Mouse (Mus musculus) erythroid progenitor cell, adult 5-6 weeks (primary cell): ENCODE data around the gene Rhag. TPM values are rescaled to one million over a fixed set of nuclear protein-coding genes. Genes with fewer than 3 reads are reported as not detected.

Experiments
- ATAC-seq: replicated peaks from 2 replicates; pipeline ENCODE4 v1.8.0; 2016; ENCODE audit warnings: moderate number of reproducible peaks, mild to moderate bottlenecking, moderate TSS enrichment, inconsistent platforms; ENCODE audit not compliant: poor library complexity, low FRiP score, severe bottlenecking
- total RNA-seq, 2 experiments: library from RNA; stranded (forward) in 1 of 2; stranded (reverse) in 1 of 2; fragments of 150-400 nt in 1 of 2; fragments of 186-747, 209-891 nt in 1 of 2; gene quantifications; 2 replicates each; pipeline versions ENCODE4 v1.2.3 to v1.2.4; 2015 to 2017; ENCODE audit warnings: low replicate concordance in 2 of 2

The Rhag gene
- total RNA-seq (2015; ENCODE audit: low replicate concordance) (908 and 1,028 TPM in 2 replicates), total RNA-seq (2017; ENCODE audit: low replicate concordance) (496 and 547 TPM in 2 replicates)

GRCm38 (mm10) chr17:40810934-40811333, at the start of gene Rhag:
Gene Rhag (plus strand): TSS chr17:40811126.
- ATAC-seq = peak; percentile 80

- ATAC-seq = no peak
Measured at GRCm38 (mm10) chr17:40763662-40764061, 47.3 kb upstream of the Rhag start.

GRCm38 (mm10) chr17:40767120-40767519, 43.8 kb upstream of the Rhag start:
- no peak for ATAC-seq

GRCm38 (mm10) chr17:40789877-40790276, 21.0 kb upstream of the Rhag start:
- no peak for ATAC-seq

- peak; percentile 100 for ATAC-seq
Measured at GRCm38 (mm10) chr17:40793921-40794854, 16.7 kb upstream of the Rhag start.

- no peak for ATAC-seq
Measured at GRCm38 (mm10) chr17:40802707-40803340, 8.1 kb upstream of the Rhag start.

- peak; percentile 87 for ATAC-seq
Measured at GRCm38 (mm10) chr17:40806550-40806949, 4.4 kb upstream of the Rhag start.

GRCm38 (mm10) chr17:40806953-40807572, 3.9 kb upstream of the Rhag start, which contains the start of gene Crisp2:
Gene Crisp2 (minus strand): TSS chr17:40807003.
- ATAC-seq = peak; percentile 49

- ATAC-seq = no peak
Measured at GRCm38 (mm10) chr17:40808071-40808470, 2.9 kb upstream of the Rhag start.

GRCm38 (mm10) chr17:40811560-40811959, 634 bp downstream of the Rhag start:
- ATAC-seq = no peak

GRCm38 (mm10) chr17:40812259-40812658, 1.3 kb downstream of the Rhag start:
- 0 out of 2 replicates have a peak, but pooled peaks have one; percentile 44 for ATAC-seq

GRCm38 (mm10) chr17:40817340-40817943, 6.5 kb downstream of the Rhag start:
- 0 out of 2 replicates have a peak, but pooled peaks have one; percentile 60 for ATAC-seq

- ATAC-seq = no peak
Measured at GRCm38 (mm10) chr17:40821477-40821876, 10.6 kb downstream of the Rhag start.

GRCm38 (mm10) chr17:40823817-40824216, 12.9 kb downstream of the Rhag start:
- ATAC-seq = no peak; the same call in 1 of the 2 replicates

GRCm38 (mm10) chr17:40824549-40824948, 13.6 kb downstream of the Rhag start:
- ATAC-seq = 0 out of 2 replicates have a peak, but pooled peaks have one; percentile 43

GRCm38 (mm10) chr17:40831870-40832269, 20.9 kb downstream of the Rhag start:
- no peak for ATAC-seq

GRCm38 (mm10) chr17:40837308-40837707, 26.4 kb downstream of the Rhag start:
- 0 out of 2 replicates have a peak, but pooled peaks have one; percentile 45 for ATAC-seq

- ATAC-seq = no peak
Measured at GRCm38 (mm10) chr17:40855065-40855464, 44.1 kb downstream of the Rhag start.

GRCm38 (mm10) chr17:40868952-40869747, 58.2 kb downstream of the Rhag start:
- no peak for ATAC-seq
